Mouse (Mus musculus) small intestine, adult 2 months (tissue): ENCODE data around the gene Runx1. TPM values are rescaled to one million over a fixed set of nuclear protein-coding genes. Genes with fewer than 3 reads are reported as not detected.

ENCODE experiments used
- H3K27ac ChIP-seq: fragments of 200-500 bp; 2 replicates; pipeline ENCODE4 v1.5.1; 2012; ENCODE audit warnings: low read depth, low read length, control low read depth, inconsistent platforms; ENCODE audit not compliant: insufficient read depth
- H3K27me3 ChIP-seq: fragments of 200-500 bp; 2 replicates; pipeline ENCODE4 v1.6.1; 2012; ENCODE audit warnings: mild to moderate bottlenecking, moderate library complexity, low read length, inconsistent platforms; ENCODE audit not compliant: control insufficient read depth, insufficient read depth
- H3K36me3 ChIP-seq: fragments of 200-500 bp; 2 replicates; pipeline ENCODE4 v1.6.1; 2012; ENCODE audit warnings: mild to moderate bottlenecking, low read length, control low read depth, inconsistent platforms; ENCODE audit not compliant: control insufficient read depth, insufficient read depth
- H3K4me1 ChIP-seq: fragments of 200-500 bp; 2 replicates; pipeline ENCODE4 v1.6.1; 2012; ENCODE audit warnings: low read length, inconsistent platforms, mixed read lengths; ENCODE audit not compliant: control insufficient read depth, insufficient read depth, insufficient read length
- H3K4me3 ChIP-seq: fragments of 200-500 bp; 2 replicates; pipeline ENCODE4 v1.5.1; 2012; ENCODE audit warnings: low read depth, mild to moderate bottlenecking, control low read depth, inconsistent platforms, low read length, moderate library complexity
- CTCF ChIP-seq: fragments of 200-500 bp; IDR thresholded peaks from 2 replicates; pipeline ENCODE4 v1.5.1; 2012; ENCODE audit warnings: low read depth, mild to moderate bottlenecking, control low read depth, inconsistent platforms, low read length, moderate library complexity, mixed read lengths; ENCODE audit not compliant: insufficient replicate concordance, insufficient read length; ENCODE audit errors: extremely low read depth
- POLR2A ChIP-seq: fragments of 200-500 bp; IDR thresholded peaks from 2 replicates; pipeline ENCODE4 v1.6.1; 2012; ENCODE audit warnings: low read depth, mild to moderate bottlenecking, control low read depth, inconsistent platforms, low read length, moderate library complexity
- WGBS: fragments of 180-500 bp; shearing (Covaris S2); methylation state at CpG from one replicate; pipeline ENCODE4 v1.1.7; 2018; 5-methylcytosine and 5-hydroxymethylcytosine counted together
- polyA plus RNA-seq: library from polyadenylated mRNA; depleted of rRNA; stranded (reverse); fragments of >200 nt; gene quantifications from 2 replicates; pipeline ENCODE4 v1.2.3, GENCODE M21; 2012

Gene Runx1
- polyA plus RNA-seq, 1 experiment: 15.4 TPM

DNA sequence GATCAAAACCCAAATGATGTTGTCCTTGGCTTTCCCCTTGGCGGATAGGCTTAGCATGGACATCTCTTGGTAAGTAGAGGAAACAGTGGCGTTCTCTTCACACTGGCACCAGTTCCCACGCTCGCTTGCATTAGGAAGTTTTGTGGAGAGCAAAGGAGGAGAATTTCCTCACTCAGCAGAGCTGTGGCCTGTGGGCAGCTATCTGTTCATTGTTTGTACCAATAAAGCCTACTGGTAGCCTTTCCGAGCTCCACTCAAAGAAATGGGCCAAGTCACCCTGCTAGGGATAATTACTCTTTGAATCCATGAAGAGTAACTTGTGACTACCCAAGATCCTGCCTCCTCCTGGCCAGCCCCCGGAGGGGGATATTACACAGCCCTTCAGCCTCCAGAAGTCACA lies 734 bp upstream of the Runx1 start:
- Histone ChIP-seq H3K27ac (no peak overlapping the region), H3K4me3 (no peak overlapping the region), H3K36me3 (no peaks in the 10 kb centered on the region), H3K4me1 (peaks cover 2% of the 10 kb centered on the region; the same call in 1 of the 2 replicates), H3K27me3 (no peaks in the 10 kb centered on the region)
- TF ChIP-seq POLR2A: no peak
- TF ChIP-seq CTCF: no peak
- WGBS: 88% methylated on average over 6 of the region's 6 CpGs

- WGBS: 59% methylated on average over 18 of the region's 18 CpGs
- Histone ChIP-seq H3K27me3 (no peaks in the 10 kb centered on the region), H3K4me1 (peaks cover 3% of the 10 kb centered on the region; the same call in 1 of the 2 replicates), H3K27ac (peak overlapping the region; percentile 76), H3K4me3 (peak overlapping the region; percentile 62), H3K36me3 (no peaks in the 10 kb centered on the region)
- TF ChIP-seq POLR2A (no peak), CTCF (no peak)
These were observed 625 bp downstream of the Runx1 start for GRCm38 (mm10) chr16:92825204-92825843.

- Histone ChIP-seq H3K27me3 (no peaks in the 10 kb centered on the region), H3K4me3 (peak overlapping the region; percentile 62), H3K36me3 (no peaks in the 10 kb centered on the region), H3K27ac (peak overlapping the region; percentile 76), H3K4me1 (peaks cover 8% of the 10 kb centered on the region)
- no peak for TF ChIP-seq CTCF
- TF ChIP-seq POLR2A: no peak
- 72% methylated on average over 9 of the region's 9 CpGs for WGBS
These were observed 1.2 kb downstream of the Runx1 start for GRCm38 (mm10) chr16:92824723-92825203.

GRCm38 (mm10) chr16:92824003-92824722 lies 1.8 kb downstream of the Runx1 start:
- no peaks in the 10 kb centered on the region for H3K27me3 ChIP-seq
- no peak overlapping the region for H3K4me3 ChIP-seq
- 71% methylated on average over 6 of the region's 6 CpGs for WGBS
- TF ChIP-seq POLR2A: no peak
- no peak for TF ChIP-seq CTCF
- H3K36me3 ChIP-seq: no peaks in the 10 kb centered on the region
- H3K27ac ChIP-seq: peak overlapping the region; percentile 76; the same call in 1 of the 2 replicates
- H3K4me1 ChIP-seq: peaks cover 8% of the 10 kb centered on the region

DNA sequence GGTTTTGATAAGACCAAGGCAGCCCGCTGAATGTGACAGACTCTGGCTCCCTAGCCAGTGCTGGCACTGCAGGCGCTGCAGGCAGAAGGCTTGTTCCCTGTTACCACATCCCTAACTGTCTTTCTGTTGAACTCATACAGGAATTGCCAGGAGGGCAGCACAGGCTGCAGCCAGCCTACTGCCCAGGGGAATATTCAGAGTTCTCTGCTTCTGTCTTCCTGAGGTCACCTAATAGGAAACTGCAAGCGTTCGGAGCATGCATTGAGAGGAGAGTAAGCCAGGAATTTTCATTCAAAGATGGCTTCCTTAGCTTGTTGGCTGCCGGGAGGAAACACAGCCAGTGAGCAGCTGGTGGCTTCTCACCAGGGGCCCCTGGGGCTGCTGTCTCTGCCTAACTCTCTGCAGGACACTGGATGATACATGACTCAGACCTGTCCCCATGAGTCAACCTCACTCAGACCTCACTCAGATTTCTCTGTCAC lies 2.5 kb downstream of the Runx1 start:
- 59% methylated on average over 5 of the region's 5 CpGs for WGBS
- Histone ChIP-seq H3K27ac (0 out of 2 replicates have a peak overlapping the region, but pooled peaks have one; percentile 24), H3K27me3 (no peaks in the 10 kb centered on the region), H3K4me1 (peaks cover 8% of the 10 kb centered on the region), H3K36me3 (no peaks in the 10 kb centered on the region), H3K4me3 (no peak overlapping the region; the same call in 1 of the 2 replicates)
- TF ChIP-seq POLR2A (no peak), CTCF (no peak)

GRCm38 (mm10) chr16:92822676-92823075 lies 3.3 kb downstream of the Runx1 start:
- no peaks in the 10 kb centered on the region for H3K36me3 ChIP-seq
- no peak for TF ChIP-seq POLR2A
- TF ChIP-seq CTCF: no peak
- peaks cover 8% of the 10 kb centered on the region for H3K4me1 ChIP-seq
- H3K27me3 ChIP-seq: no peaks in the 10 kb centered on the region
- H3K27ac ChIP-seq: 0 out of 2 replicates have a peak overlapping the region, but pooled peaks have one; percentile 9
- no peak overlapping the region for H3K4me3 ChIP-seq
- 85% methylated on average over 12 of the region's 12 CpGs for WGBS
